In genomic region chr14:102656235-102656634, GRCm38 (mm10) we compare ENCODE assay signal across 19 mouse cellular contexts.
A peak's percentile ranks its signal among the peaks of the same experiment; 100 is the strongest.
DNase-seq lines count a peak whose midpoint lies in the region; ATAC-seq lines count a peak whose summit lies in the region.
"Had no signal": no experiment of that assay in that cellular context is flagged by ENCODE, and none has a peak within 500 bp of the region (broad histone marks: within the 10 kb centered on the region; RNA-seq: fewer than 3 reads in every experiment).

No protein-coding gene starts in this region.

- H3K27me3 ChIP-seq in midbrain, embryonic 13.5 days: no peaks in the 10 kb centered on the region
- H3K27me3 ChIP-seq: embryonic facial prominence, embryonic 12.5 days; forebrain, embryonic 13.5 days; forebrain, embryonic 15.5 days had no signal

- no peak overlapping the region for H3K27ac ChIP-seq in midbrain, embryonic 13.5 days
- H3K27ac ChIP-seq: embryonic facial prominence, embryonic 10.5 days; embryonic facial prominence, embryonic 12.5 days; forebrain, embryonic 13.5 days; forebrain, embryonic 15.5 days had no signal

- 87% methylated on average over 1 of the region's 1 CpGs for WGBS in midbrain, embryonic 13.5 days

- H3K4me3 ChIP-seq in midbrain, embryonic 13.5 days (replicated peaks): no peak overlapping the region
- H3K4me3 ChIP-seq: embryonic facial prominence, embryonic 10.5 days; embryonic facial prominence, embryonic 12.5 days; forebrain, embryonic 13.5 days; forebrain, embryonic 15.5 days had no signal

- no peak overlapping the region for H3K9ac ChIP-seq in midbrain, embryonic 13.5 days (replicated peaks)
- H3K9ac ChIP-seq: embryonic facial prominence, embryonic 12.5 days; forebrain, embryonic 13.5 days; forebrain, embryonic 15.5 days; forebrain, postnatal 0 days had no signal

- ATAC-seq in granulocyte monocyte progenitor cell, adult 5-6 weeks (replicated peaks; ENCODE audit: poor library complexity, severe bottlenecking): peak; percentile 62
- peak; percentile 60 for ATAC-seq in megakaryocyte progenitor cell, adult 5-6 weeks (replicated peaks; ENCODE audit: poor library complexity)
- no peak for ATAC-seq in midbrain, embryonic 13.5 days
- ATAC-seq: forebrain, embryonic 13.5 days; forebrain, embryonic 15.5 days; forebrain, postnatal 0 days had no signal

- H3K4me2 ChIP-seq in midbrain, embryonic 13.5 days (replicated peaks): no peak overlapping the region
- H3K4me2 ChIP-seq: embryonic facial prominence, embryonic 12.5 days; forebrain, embryonic 13.5 days; forebrain, embryonic 15.5 days had no signal

- no peaks in the 10 kb centered on the region for H3K9me3 ChIP-seq in midbrain, embryonic 13.5 days
- H3K9me3 ChIP-seq: embryonic facial prominence, embryonic 10.5 days; embryonic facial prominence, embryonic 12.5 days; forebrain, embryonic 13.5 days; forebrain, embryonic 15.5 days had no signal

- peak; percentile 63 for DNase-seq in 416B (ENCODE audit: low read depth)
- DNase-seq in frontal cortex, adult 2 months (ENCODE audit: extremely low spot score in 1 of 2, low spot score in 1 of 2): no peak
- DNase-seq: adrenal gland, adult 2 months; adrenal gland, postnatal 10 days; adrenal gland, postnatal 25 days; cerebellum, adult 11 months; cerebellum, adult 18-20 months; cerebellum, adult 8-10 months; cerebellum, adult 9-11 months; cerebellum, postnatal 14 days; cerebellum, postnatal 36 days; forebrain, postnatal 0 days had no signal

- H3K4me1 ChIP-seq in midbrain, embryonic 13.5 days (replicated peaks): no peaks in the 10 kb centered on the region
- H3K4me1 ChIP-seq: embryonic facial prominence, embryonic 12.5 days; forebrain, embryonic 13.5 days; forebrain, embryonic 15.5 days had no signal

- no peaks in the 10 kb centered on the region for H3K36me3 ChIP-seq in midbrain, embryonic 13.5 days
- H3K36me3 ChIP-seq: embryonic facial prominence, embryonic 10.5 days; embryonic facial prominence, embryonic 12.5 days; forebrain, embryonic 15.5 days had no signal
